Mouse (Mus musculus): ENCODE results near the gene Fam241a. TPM values are rescaled to one million over a fixed set of nuclear protein-coding genes. Genes with fewer than 3 reads are reported as not detected.

Fam241a gene
- polyA plus RNA-seq, 1 experiment from 2014 or later = 8.5 TPM

- H3K4me1 ChIP-seq (ENCODE audit: control insufficient read depth, insufficient read depth, low read length) = peaks cover 2% of the 10 kb centered on the region; the same call in 1 of the 2 replicates
- no peak overlapping the region for H3K4me2 ChIP-seq (ENCODE audit: low read length)
- WGBS = 43% methylated on average over 9 of the region's 9 CpGs
- no peak overlapping the region for H3K4me3 ChIP-seq (ENCODE audit: low read depth, low read length)
- H3K9ac ChIP-seq (ENCODE audit: low read depth, low read length) = no peak overlapping the region
- no peaks in the 10 kb centered on the region for H3K27me3 ChIP-seq (ENCODE audit: control insufficient read depth, insufficient read depth, low read depth, low read length)
- H3K36me3 ChIP-seq (ENCODE audit: control insufficient read depth, insufficient read depth, low read length) = no peaks in the 10 kb centered on the region
- H3K9me3 ChIP-seq (replicated peaks; ENCODE audit: control insufficient read depth, low read length, poor library complexity, severe bottlenecking) = no peaks in the 10 kb centered on the region
- no peak for ATAC-seq
- H3K27ac ChIP-seq (ENCODE audit: low read length) = peak overlapping the region; percentile 39
Measured at GRCm38 (mm10) chr3:127868046-127868758, 27.9 kb downstream of the Fam241a start.

DNA sequence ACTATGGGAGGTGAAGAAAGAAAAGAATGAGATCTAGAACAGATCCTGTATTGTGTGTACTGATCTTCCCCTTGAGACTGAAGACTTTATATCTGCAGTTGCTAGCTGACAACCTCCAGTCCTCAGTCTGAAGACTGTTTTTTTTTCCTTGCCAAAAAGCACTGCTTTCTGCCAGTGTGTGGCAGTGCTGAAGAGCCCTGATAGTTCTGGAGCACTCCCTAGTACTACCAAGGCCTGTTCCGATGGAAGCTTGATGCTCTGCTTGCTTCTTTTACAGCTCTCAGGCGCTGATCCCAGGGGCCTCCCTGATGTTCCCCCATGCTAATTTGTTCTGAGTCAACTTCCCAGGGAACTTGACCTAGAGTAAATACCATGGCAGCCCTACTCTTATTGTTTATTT, 31.9 kb downstream of the Fam241a start:
- no peak overlapping the region for H3K9ac ChIP-seq (ENCODE audit: low read depth, low read length)
- ATAC-seq = no peak
- H3K4me3 ChIP-seq (ENCODE audit: low read depth, low read length) = no peak overlapping the region
- peaks cover 2% of the 10 kb centered on the region; the same call in 1 of the 2 replicates for H3K4me1 ChIP-seq (ENCODE audit: control insufficient read depth, insufficient read depth, low read length)
- no peaks in the 10 kb centered on the region for H3K36me3 ChIP-seq (ENCODE audit: control insufficient read depth, insufficient read depth, low read length)
- H3K4me2 ChIP-seq (ENCODE audit: low read length) = no peak overlapping the region
- no peak overlapping the region for H3K27ac ChIP-seq (ENCODE audit: low read length)
- WGBS = 35% methylated on average over 2 of the region's 2 CpGs
- H3K27me3 ChIP-seq (ENCODE audit: control insufficient read depth, insufficient read depth, low read depth, low read length) = no peaks in the 10 kb centered on the region
- no peaks in the 10 kb centered on the region for H3K9me3 ChIP-seq (replicated peaks; ENCODE audit: control insufficient read depth, low read length, poor library complexity, severe bottlenecking)

DNA sequence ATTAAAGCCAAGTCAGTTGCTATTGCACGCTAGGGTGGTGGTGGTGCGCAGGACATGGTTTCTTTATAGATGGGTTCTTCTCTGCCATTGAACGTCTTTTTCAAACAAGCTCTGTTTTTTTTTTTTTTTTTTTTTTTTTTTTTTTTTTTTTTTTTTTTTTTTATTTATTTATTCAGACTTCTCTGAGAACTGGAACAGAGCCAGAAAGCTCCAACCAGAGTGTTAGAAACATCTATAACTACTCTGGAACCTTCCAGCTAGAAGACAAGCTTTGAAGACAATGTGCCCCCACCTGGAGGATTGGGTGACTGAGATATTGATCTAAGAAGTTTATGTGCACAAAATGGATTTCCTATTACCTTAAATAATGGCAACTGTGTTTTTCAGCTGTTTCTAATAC, 32.6 kb downstream of the Fam241a start:
- 57% methylated on average over 3 of the region's 3 CpGs for WGBS
- ATAC-seq = no peak
- no peaks in the 10 kb centered on the region for H3K27me3 ChIP-seq (ENCODE audit: control insufficient read depth, insufficient read depth, low read depth, low read length)
- H3K9me3 ChIP-seq (replicated peaks; ENCODE audit: control insufficient read depth, low read length, poor library complexity, severe bottlenecking) = no peaks in the 10 kb centered on the region
- H3K9ac ChIP-seq (ENCODE audit: low read depth, low read length) = no peak overlapping the region
- H3K36me3 ChIP-seq (ENCODE audit: control insufficient read depth, insufficient read depth, low read length) = no peaks in the 10 kb centered on the region
- H3K4me2 ChIP-seq (ENCODE audit: low read length) = no peak overlapping the region
- H3K4me3 ChIP-seq (ENCODE audit: low read depth, low read length) = no peak overlapping the region
- H3K27ac ChIP-seq (ENCODE audit: low read length) = no peak overlapping the region
- H3K4me1 ChIP-seq (ENCODE audit: control insufficient read depth, insufficient read depth, low read length) = no peaks in the 10 kb centered on the region

DNA sequence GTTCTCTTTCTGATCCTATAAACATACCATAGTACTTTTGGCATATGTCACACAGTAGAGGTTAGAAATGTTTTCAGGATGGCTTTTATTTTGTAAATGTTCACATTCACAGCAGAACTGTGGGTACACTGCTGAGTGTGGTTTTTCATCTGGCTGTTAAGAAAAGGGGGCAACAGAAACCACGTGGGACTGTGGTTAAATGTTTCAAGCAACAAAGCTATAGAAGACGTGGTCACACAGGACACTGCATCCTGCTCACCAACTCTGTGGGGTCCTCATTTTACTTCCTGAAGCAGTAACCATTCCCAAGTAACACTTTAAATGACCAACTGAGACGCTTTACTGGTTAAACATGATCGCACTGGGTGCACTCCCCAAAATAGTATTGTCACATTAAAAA, 33.6 kb downstream of the Fam241a start:
- H3K27me3 ChIP-seq (ENCODE audit: control insufficient read depth, insufficient read depth, low read depth, low read length) = no peaks in the 10 kb centered on the region
- WGBS = 76% methylated on average over 4 of the region's 4 CpGs
- H3K9ac ChIP-seq (ENCODE audit: low read depth, low read length) = no peak overlapping the region
- H3K36me3 ChIP-seq (ENCODE audit: control insufficient read depth, insufficient read depth, low read length) = no peaks in the 10 kb centered on the region
- no peak overlapping the region for H3K4me2 ChIP-seq (ENCODE audit: low read length)
- ATAC-seq = no peak
- H3K4me1 ChIP-seq (ENCODE audit: control insufficient read depth, insufficient read depth, low read length) = no peaks in the 10 kb centered on the region
- no peak overlapping the region for H3K27ac ChIP-seq (ENCODE audit: low read length)
- no peak overlapping the region for H3K4me3 ChIP-seq (ENCODE audit: low read depth, low read length)
- no peaks in the 10 kb centered on the region for H3K9me3 ChIP-seq (replicated peaks; ENCODE audit: control insufficient read depth, low read length, poor library complexity, severe bottlenecking)

- 94% methylated on average over 11 of the region's 11 CpGs for WGBS
- H3K27me3 ChIP-seq (ENCODE audit: control insufficient read depth, insufficient read depth, low read depth, low read length) = no peaks in the 10 kb centered on the region
- H3K9me3 ChIP-seq (replicated peaks; ENCODE audit: control insufficient read depth, low read length, poor library complexity, severe bottlenecking) = no peaks in the 10 kb centered on the region
- H3K9ac ChIP-seq (ENCODE audit: low read depth, low read length) = no peak overlapping the region
- no peaks in the 10 kb centered on the region for H3K4me1 ChIP-seq (ENCODE audit: control insufficient read depth, insufficient read depth, low read length)
- no peaks in the 10 kb centered on the region for H3K36me3 ChIP-seq (ENCODE audit: control insufficient read depth, insufficient read depth, low read length)
- no peak overlapping the region for H3K27ac ChIP-seq (ENCODE audit: low read length)
- no peak for ATAC-seq
- no peak overlapping the region for H3K4me2 ChIP-seq (ENCODE audit: low read length)
- no peak overlapping the region for H3K4me3 ChIP-seq (ENCODE audit: low read depth, low read length)
Measured at GRCm38 (mm10) chr3:127861340-127861739, 34.8 kb downstream of the Fam241a start.

- 10% methylated on average over 15 of the region's 15 CpGs for WGBS
- peaks cover 5% of the 10 kb centered on the region; the same call in 1 of the 2 replicates for H3K4me1 ChIP-seq (ENCODE audit: control insufficient read depth, insufficient read depth, low read length)
- H3K27me3 ChIP-seq (ENCODE audit: control insufficient read depth, insufficient read depth, low read depth, low read length) = no peaks in the 10 kb centered on the region
- peak; percentile 90 for ATAC-seq
- H3K9ac ChIP-seq (ENCODE audit: low read depth, low read length) = peak overlapping the region; percentile 21; the same call in 1 of the 2 replicates
- no peaks in the 10 kb centered on the region for H3K9me3 ChIP-seq (replicated peaks; ENCODE audit: control insufficient read depth, low read length, poor library complexity, severe bottlenecking)
- no peak overlapping the region for H3K4me3 ChIP-seq (ENCODE audit: low read depth, low read length)
- H3K4me2 ChIP-seq (ENCODE audit: low read length) = peak overlapping the region; percentile 38
- no peak overlapping the region for H3K27ac ChIP-seq (ENCODE audit: low read length)
- no peaks in the 10 kb centered on the region for H3K36me3 ChIP-seq (ENCODE audit: control insufficient read depth, insufficient read depth, low read length)
Measured at GRCm38 (mm10) chr3:127853431-127854206, 42.5 kb downstream of the Fam241a start.

- H3K27ac ChIP-seq (ENCODE audit: low read length) = no peak overlapping the region
- no peak for ATAC-seq
- no peaks in the 10 kb centered on the region for H3K36me3 ChIP-seq (ENCODE audit: control insufficient read depth, insufficient read depth, low read length)
- H3K4me3 ChIP-seq (ENCODE audit: low read depth, low read length) = no peak overlapping the region
- H3K4me1 ChIP-seq (ENCODE audit: control insufficient read depth, insufficient read depth, low read length) = peaks cover 5% of the 10 kb centered on the region; the same call in 1 of the 2 replicates
- H3K4me2 ChIP-seq (ENCODE audit: low read length) = no peak overlapping the region
- H3K9ac ChIP-seq (ENCODE audit: low read depth, low read length) = no peak overlapping the region
- 83% methylated on average over 9 of the region's 9 CpGs for WGBS
- H3K27me3 ChIP-seq (ENCODE audit: control insufficient read depth, insufficient read depth, low read depth, low read length) = no peaks in the 10 kb centered on the region
- no peaks in the 10 kb centered on the region for H3K9me3 ChIP-seq (replicated peaks; ENCODE audit: control insufficient read depth, low read length, poor library complexity, severe bottlenecking)
Measured at GRCm38 (mm10) chr3:127852722-127853121, 43.4 kb downstream of the Fam241a start.

DNA sequence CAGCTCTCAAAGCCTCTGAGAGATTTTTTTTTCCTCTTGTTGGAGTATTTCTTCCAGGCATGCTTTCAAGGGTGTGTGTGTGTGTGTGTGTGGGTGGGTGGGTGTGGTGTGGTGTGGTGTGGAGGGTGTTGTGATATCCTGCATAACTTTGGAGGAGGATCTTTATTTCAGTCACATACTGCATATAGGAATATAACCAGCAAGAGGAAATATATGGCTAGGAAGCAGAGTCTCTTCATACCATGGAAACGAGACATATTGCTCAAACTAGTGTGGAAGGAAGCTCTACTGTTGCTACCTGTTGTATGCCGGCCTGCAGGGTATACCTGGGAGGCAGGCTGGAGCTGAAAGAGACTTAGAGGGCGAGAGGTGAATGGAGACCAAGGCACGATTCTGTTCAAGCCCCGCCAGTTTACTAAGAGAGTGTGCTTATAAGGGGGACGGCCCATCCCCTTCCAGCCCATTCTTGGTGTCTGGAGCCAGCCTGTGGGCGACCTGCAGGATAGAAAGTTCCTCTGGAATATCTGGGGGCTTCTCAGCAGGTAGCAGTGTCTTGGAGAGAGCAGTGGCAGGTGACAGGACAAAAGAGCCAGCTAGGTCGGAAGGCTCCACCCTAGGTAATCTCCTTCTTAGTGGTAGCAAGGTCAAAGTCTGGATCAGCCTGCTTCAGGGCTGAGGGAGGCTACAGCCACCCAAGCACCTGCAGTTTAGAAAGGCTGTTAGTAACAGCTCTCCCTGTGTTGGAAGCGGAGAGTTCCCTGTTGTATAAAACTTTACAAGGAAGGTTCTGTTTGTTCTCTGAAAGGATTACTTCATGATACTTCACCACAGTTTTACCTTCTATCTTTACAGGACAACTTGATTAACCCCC, 45.1 kb downstream of the Fam241a start:
- Histone ChIP-seq H3K27ac (ENCODE audit: low read length) (no peak overlapping the region), H3K4me1 (ENCODE audit: control insufficient read depth, insufficient read depth, low read length) (peaks cover 5% of the 10 kb centered on the region; the same call in 1 of the 2 replicates), H3K4me3 (ENCODE audit: low read depth, low read length) (no peak overlapping the region), H3K9ac (ENCODE audit: low read depth, low read length) (no peak overlapping the region), H3K9me3 (replicated peaks; ENCODE audit: control insufficient read depth, low read length, poor library complexity, severe bottlenecking) (no peaks in the 10 kb centered on the region; the same call in 1 of the 2 replicates), H3K36me3 (ENCODE audit: control insufficient read depth, insufficient read depth, low read length) (no peaks in the 10 kb centered on the region), H3K27me3 (ENCODE audit: control insufficient read depth, insufficient read depth, low read depth, low read length) (no peaks in the 10 kb centered on the region), H3K4me2 (ENCODE audit: low read length) (no peak overlapping the region)
- WGBS = 49% methylated on average over 9 of the region's 9 CpGs
- no peak for ATAC-seq

Data from midbrain, embryonic 16.5 days (tissue).